Mouse (Mus musculus) spleen, adult 18-20 months (tissue): Measurements from ENCODE around the gene Ap1s3.
"Not testable (repeated sequence)": the region's sequence is repeated elsewhere in the genome, so short reads cannot be mapped to it uniquely, and the experiment has no call there.

Source experiments
- DNase-seq, 2 experiments: peaks; one replicate each; pipeline ENCODE4 v3.0.0; 2022; ENCODE audit warnings: mixed read lengths in 2 of 2

Gene Ap1s3

GRCm38 (mm10) chr1:79659598-79659997, 12.2 kb downstream of the Ap1s3 start:
- no peak for DNase-seq

GRCm38 (mm10) chr1:79657411-79657810, 14.4 kb downstream of the Ap1s3 start:
- no peak for DNase-seq

- DNase-seq, result no peak
Measured at GRCm38 (mm10) chr1:79655819-79656555, 15.8 kb downstream of the Ap1s3 start.

- no peak for DNase-seq
Measured at GRCm38 (mm10) chr1:79654948-79655347, 16.8 kb downstream of the Ap1s3 start.

GRCm38 (mm10) chr1:79643411-79644110, 28.2 kb downstream of the Ap1s3 start:
- DNase-seq, result no peak

- DNase-seq, result no peak
Measured at GRCm38 (mm10) chr1:79642680-79643079, 29.1 kb downstream of the Ap1s3 start.

- DNase-seq, result no peak
Measured at GRCm38 (mm10) chr1:79641355-79641754, 30.4 kb downstream of the Ap1s3 start.

GRCm38 (mm10) chr1:79640151-79640550, 31.6 kb downstream of the Ap1s3 start:
- no peak for DNase-seq

- DNase-seq, result no peak
Measured at GRCm38 (mm10) chr1:79639683-79640082, 32.1 kb downstream of the Ap1s3 start.

GRCm38 (mm10) chr1:79639107-79639506, 32.7 kb downstream of the Ap1s3 start:
- no peak for DNase-seq

GRCm38 (mm10) chr1:79637768-79638167, 34.0 kb downstream of the Ap1s3 start:
- no peak for DNase-seq

- no peak for DNase-seq
Measured at GRCm38 (mm10) chr1:79631521-79631920, 40.3 kb downstream of the Ap1s3 start.

GRCm38 (mm10) chr1:79629726-79630125, 42.0 kb downstream of the Ap1s3 start:
- peak; percentile 22 to 30 for DNase-seq

- DNase-seq, result peak in 1 of 2 experiments; percentile 23
Measured at GRCm38 (mm10) chr1:79626140-79626539, 45.6 kb downstream of the Ap1s3 start.

GRCm38 (mm10) chr1:79619434-79619833, 52.3 kb downstream of the Ap1s3 start:
- DNase-seq, result no peak

- no peak for DNase-seq
Measured at GRCm38 (mm10) chr1:79616492-79616891, 55.3 kb downstream of the Ap1s3 start.

GRCm38 (mm10) chr1:79614456-79614855, 57.3 kb downstream of the Ap1s3 start:
- no peak for DNase-seq

- DNase-seq, result not testable (repeated sequence)
Measured at GRCm38 (mm10) chr1:79611271-79611670, 60.5 kb downstream of the Ap1s3 start.

GRCm38 (mm10) chr1:79608856-79609255, 62.9 kb downstream of the Ap1s3 start:
- not testable (repeated sequence) for DNase-seq

GRCm38 (mm10) chr1:79602500-79602899, 69.3 kb downstream of the Ap1s3 start:
- DNase-seq, result no peak

GRCm38 (mm10) chr1:79598385-79599178, 73.2 kb downstream of the Ap1s3 start:
- no peak for DNase-seq

GRCm38 (mm10) chr1:79592721-79593277, 79.0 kb downstream of the Ap1s3 start:
- DNase-seq, result no peak

- DNase-seq, result no peak
Measured at GRCm38 (mm10) chr1:79591091-79591490, 80.7 kb downstream of the Ap1s3 start.
